Mouse (Mus musculus) ES-Bruce4 (cell line): ENCODE measurements around the gene Col4a2.

ENCODE experiments used
- CTCF ChIP-seq: IDR thresholded peaks from one replicate; pipeline ENCODE4 v1.8.1; 2011; ENCODE audit warnings: low read depth, low read length
- POLR2A ChIP-seq: IDR thresholded peaks from one replicate; pipeline ENCODE4 v1.8.1; 2011; ENCODE audit warnings: low read length; ENCODE audit not compliant: insufficient read depth

GRCm38 (mm10) chr8:11304027-11304601 lies 8.5 kb upstream of the Col4a2 start:
- TF ChIP-seq CTCF (no peak), POLR2A (no peak)
